Mouse (Mus musculus): Measurements from ENCODE around the gene Dimt1.
"Not testable (repeated sequence)": the region's sequence is repeated elsewhere in the genome, so short reads cannot be mapped to it uniquely, and the experiment has no call there.

Gene Dimt1

DNA sequence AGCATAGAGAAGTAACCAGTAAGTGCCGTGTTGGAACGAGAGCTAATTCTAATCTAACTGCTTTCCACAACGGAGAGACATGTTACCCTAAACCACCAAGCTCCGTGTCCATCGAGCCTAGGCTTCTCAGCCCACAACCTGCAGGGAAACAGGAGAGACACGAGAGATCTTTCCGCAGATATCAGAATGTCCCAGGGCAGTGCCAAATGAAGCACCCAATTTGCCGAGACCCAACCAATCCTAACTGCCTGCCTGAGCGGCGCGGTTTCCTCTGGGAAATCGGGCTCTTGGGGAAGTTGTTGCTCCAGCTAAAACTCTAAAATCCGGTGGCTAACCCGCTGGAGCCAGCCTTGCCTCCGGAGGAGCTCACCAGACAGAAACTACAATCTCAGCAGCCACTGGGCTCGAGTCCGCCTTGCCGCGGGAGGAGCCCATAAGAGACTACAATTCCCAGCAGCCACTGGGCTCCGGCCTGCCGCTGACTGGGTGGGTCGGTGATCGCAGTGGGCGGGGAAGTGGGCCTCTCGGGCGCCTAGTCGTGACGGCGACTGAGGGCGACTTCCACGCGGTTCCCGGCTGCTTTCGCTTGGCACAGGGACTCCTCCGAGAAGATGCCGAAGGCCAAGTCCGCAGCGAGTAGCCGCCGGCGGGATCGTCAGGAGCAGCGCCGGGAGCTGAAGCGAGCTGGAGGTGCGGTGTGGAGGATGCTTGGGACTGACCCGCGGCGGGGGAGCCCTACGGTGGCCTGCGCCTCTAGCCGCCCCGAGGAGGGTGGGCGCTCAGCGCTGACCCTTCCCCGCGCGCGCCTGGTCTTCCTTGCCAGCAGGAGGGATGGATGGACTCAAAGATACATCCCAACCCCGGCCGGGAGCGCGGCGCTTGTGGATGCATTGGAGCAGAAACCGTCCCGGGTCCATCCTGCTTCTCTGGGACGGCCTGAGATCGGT, at the start of gene Dimt1:
TSS of gene Dimt1 (plus strand) at position 534 of the 947 bp plus-strand sequence.
- peak; percentile 74 for DNase-seq (ENCODE audit: low spot score)

DNA sequence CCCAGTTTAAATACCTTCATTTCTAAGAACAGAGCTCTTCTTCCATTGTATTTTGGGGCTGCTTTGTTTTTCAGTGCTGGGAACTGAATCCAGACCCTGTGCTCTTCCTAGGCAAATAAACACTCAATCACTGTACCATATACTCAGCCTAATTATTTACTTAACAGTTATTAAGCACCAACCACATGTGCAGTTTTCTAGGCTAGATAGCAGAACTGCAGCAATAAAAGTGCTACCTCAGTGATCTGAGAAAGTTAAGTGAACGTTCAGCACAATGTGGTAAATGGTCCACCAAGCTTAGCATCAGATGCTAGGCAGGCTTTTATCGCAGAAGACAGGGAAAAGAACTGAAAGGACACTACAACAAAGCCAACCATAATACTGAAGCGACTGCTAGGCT, 42.3 kb upstream of the Dimt1 start:
- DNase-seq (ENCODE audit: low spot score), result no peak

DNA sequence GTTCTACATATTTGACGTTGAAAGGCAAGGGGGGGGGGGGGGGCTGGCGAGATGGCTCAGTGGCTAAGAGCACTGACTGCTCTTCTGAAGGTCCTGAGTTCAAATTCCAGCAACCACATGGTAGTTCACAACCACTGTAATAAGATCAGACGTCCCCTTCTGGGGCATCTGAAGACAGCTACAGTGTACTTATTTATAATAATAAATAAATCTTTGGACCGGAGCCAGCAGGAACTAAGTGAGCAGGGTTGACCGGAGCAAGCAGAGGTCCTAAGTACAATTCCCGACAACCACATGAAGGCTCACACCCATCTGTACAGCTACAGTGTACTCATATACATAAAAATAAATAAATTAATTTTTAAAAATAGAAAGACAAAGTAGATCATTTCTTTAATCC, 41.8 kb upstream of the Dimt1 start:
- DNase-seq (ENCODE audit: low spot score), result not testable (repeated sequence)

DNA sequence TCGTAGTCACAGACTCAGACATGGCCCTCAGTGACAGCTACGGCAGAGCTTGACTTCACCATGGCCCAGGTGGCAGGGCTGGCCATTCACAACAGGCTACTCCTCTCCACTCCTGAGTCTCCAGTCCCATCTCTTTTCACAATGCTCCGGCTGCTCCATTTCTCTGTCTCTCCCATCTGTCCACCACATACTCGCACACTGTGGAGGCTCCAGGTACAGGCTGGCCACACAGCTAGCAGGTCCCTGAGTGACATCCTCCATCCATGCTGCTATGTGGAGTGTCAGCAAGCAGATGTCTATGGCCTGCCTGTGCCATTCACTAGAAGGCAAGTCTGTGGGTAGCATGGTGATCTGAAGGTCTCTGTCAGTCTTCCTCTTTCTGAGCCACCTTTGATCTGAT, 39.7 kb upstream of the Dimt1 start:
- DNase-seq (ENCODE audit: low spot score), result no peak

DNA sequence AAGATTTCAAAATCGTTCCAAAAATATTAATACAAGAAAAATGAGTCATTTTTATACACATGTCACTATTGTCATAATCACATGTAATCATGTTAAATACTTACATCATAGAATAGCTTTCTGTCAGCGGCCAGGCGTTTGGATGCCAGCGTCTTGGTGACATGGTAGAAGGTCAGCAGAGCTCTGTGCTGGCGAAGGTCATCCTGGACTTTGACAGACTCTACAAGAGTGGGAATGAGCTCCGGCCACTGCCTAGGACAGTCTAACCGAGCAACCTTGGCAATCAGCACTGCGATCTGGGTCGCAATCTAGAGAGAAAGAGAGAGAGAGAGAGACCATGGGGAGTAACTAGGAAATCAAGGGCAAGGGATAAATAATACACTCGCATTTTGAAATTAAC, 36.8 kb upstream of the Dimt1 start:
- DNase-seq (ENCODE audit: low spot score), result no peak

DNA sequence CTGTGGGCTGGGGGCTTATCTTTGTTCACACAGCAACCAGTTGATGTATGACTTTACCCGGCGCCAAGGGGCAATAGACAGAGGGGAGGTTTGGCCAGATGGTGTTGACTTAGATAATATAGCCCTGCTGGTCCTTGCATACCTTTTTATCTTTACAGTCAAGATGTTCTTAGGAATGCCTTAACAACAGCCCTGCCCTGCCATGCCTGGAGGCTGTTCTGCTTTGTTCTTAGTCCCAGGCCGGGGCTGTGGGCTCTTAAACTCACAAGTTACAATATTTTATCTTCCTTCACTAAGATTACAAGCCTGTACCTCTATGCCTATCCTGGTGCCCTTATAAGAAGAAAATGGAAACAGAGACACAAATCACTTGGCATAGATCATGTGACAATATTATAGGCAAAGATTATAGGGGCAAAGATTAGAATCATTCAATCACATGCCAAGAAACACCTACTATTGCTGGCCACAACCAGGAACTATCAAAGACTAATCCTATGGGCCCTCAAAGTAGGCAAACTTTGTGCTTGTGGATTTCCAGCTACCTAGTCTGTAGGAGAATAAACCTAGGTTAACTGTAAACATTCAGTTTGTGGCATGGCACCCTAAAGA, 33.7 kb upstream of the Dimt1 start:
- no peak for DNase-seq (ENCODE audit: low spot score)

DNA sequence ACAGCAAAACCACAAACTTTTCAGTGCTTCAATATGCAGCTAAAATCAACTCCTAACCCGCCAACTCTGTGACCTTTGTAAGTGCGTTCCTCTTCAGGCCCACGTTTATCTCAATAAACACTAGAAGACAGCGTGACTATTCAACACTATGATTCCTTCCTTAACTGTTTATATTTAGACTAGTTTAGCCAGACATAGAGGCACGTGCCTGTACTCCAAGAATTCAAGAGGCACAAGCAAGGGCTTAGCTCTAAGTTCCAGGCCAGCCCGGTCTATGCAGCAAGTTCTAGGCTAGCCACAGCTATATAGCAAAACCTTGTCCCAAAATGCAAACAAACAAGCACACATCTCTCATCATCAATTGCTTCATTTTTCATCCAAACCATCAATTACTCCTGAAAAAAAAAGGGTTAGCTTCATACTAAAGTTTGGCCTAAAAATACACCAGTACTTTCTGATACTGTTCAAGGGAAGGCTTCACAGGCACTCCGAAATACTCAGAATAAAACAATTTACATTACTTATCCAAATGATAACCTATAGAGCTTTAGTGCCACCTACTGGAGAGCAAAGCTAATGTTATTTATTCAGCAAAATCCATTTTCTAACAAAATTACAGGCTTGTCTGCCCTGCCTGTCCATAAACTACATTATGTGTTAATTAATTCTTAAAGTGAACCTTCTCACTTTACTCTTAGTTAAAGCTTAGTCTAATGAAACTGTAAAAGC, 28.4 kb upstream of the Dimt1 start:
- DNase-seq (ENCODE audit: low spot score), result no peak

DNA sequence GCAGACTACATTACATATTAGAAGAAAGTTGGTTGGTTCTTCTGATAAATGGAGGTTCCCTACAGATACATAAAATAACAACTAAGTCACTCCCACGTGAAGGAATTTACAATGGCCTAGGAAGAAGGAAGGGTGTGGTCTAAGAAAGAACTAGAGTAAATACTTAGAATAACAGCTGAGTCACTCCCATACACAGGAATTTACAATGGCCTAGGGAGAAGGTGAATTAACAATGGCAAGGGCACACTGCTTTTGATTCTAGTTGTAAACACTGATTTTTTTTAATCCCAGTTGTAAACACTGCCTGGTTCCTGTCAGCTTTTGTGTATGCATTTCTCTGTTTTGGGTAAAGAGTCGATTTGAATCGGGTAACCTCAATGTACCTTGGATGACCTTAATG, 21.0 kb upstream of the Dimt1 start:
- DNase-seq (ENCODE audit: low spot score), result not testable (repeated sequence)

DNA sequence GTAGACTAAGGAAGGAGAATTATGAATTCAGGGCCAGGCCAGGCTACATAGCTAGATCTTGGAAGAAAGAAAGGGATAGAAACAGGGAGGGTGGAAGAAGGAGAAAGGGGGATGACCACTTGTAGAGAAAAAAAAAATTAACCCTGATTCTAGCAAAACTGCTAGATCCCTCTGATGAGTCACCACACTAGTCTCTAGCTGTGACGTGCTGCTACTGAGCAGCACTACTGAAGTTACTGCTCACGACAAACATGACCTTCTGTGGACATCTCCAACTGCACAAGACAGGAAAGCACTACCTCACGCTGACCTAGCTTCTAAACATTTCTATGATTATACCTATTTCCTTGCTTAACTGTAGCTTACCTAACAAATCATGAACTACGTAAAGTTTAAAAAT, 18.6 kb upstream of the Dimt1 start:
- no peak for DNase-seq (ENCODE audit: low spot score)

DNA sequence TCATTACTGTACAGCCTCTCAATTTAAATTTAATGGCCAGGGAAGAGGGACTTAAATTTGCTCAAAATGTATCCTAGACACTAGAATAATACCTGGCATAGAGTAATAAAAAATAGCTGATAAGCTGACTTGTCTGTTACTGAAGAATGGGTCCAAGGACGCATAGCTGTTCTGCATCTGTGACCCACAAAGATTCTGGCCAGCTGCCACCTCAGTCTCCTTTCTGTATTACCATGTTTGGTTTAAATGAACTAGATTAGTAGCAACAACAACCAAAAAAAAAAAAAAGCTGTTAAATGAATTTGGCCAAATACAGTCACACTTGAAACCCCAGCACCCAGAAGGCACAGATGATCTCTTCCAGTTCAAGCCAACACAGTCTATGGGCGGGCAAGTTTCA, 17.7 kb upstream of the Dimt1 start:
- no peak for DNase-seq (ENCODE audit: low spot score)

DNA sequence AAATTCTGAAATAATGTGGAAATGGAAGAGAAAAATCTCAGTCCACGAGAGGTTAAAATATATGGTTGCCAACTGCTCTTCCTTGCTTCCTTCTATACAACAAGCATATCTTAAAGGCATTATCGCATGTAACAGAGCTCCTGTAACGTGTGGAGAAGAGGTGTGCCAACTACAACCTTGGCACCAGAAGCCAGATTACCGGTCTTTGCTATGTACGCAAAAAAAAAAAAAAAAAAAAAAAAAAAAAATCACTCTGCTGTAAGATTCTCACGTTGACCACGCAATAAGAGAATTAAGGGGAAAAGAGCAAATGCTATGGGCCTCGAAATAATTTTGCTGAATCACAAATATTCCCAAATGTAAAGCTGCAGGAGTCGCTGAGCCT, 11.1 kb upstream of the Dimt1 start:
- DNase-seq (ENCODE audit: low spot score), result no peak

DNA sequence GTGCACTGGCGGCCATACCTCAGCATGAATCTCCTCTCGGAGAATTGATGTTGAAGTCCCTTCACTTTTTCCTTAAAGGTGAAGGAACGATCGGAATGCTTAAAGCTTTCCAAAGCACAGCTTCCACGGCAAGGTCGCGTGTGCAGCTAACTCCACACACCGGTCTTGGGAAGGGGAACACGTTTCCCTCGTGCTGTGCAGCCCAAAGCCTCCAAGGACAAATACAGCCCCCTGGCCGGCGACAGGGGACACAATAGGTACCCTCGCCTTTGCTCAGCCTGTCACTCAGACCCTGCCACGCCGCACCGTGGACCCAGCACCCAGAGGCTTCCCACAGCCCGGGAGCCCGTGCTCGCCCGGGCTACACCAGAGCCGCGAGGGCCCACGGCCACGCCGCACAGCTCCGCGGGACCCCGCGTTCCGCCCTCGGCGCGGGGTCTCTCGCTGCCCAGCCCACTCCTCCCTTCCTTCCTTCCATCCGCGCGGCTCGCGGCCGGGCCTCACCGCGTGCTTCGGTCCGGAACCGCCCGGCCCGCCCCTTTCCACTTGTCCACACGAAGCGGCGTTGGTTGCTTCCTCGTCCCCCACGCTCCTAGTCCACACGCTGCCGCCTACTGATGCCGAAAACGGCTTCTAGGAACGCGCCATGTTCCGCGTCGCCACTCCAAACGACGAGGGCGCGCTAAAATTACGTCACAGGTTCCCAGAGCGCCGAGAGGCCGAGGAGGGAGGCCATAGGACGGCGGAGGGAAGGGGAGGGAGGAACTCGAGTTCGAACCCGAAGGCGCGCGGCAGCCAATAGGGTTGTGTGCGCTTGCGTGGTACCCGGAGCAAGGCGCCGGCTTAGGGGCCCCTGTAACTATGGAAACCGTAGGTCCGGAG, 10.4 kb upstream of the Dimt1 start, which contains the start of gene Ipo11:
TSS of gene Ipo11 (minus strand) at position 703 of the 882 bp plus-strand sequence.
- DNase-seq (ENCODE audit: low spot score), result peak; percentile 56

DNA sequence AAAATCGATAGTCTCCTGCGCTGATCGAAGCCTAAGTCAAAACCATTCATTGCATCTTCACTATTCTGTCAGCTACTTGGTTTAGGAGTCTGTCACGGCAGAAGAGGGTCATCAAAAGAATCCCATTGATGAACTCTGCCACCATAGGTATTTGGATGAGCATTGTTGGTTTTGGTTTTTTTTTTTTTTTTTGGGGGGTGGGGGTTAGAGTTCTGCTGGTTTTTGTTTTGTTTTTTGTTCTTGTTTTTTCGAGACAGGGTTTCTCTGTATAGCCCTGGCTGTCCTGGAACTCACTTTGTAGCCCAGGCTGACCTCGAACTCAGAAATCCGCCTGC, 9.8 kb upstream of the Dimt1 start:
- DNase-seq (ENCODE audit: low spot score), result no peak

DNA sequence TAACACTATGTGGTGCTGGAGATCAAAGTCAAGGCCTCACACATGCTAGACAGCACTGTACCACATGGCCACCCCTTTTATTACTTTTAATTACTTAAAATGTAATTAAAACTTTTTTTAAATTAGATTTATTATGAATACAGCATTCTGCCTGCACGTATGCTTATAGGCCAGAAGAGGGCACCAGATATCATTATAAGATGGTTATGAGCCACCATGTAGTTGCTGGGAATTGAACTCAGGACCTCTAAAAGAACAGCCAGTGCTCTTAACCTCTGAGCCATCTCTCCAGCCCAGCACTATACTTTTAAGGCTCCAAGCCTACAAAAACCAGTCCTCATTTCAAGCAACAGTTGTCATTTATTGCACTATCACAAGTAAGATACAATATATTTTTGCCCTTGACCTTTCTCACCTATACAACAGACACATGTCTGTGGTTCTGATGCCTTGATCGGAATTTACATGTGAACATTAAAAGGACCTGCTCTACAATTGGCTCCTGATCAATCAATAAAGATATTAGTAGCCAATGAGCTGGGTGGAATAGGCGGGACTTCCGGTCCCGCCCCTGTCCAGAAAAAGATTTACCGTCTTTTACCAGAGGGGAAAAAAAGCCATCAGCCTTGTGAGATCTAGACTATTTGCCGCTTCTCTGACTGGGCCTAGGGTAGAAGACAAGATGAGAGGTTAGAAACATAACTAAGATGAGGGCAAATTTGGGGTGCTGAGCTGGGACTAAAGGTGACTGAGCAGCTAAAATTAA, 5.5 kb upstream of the Dimt1 start:
- DNase-seq (ENCODE audit: low spot score), result no peak

DNA sequence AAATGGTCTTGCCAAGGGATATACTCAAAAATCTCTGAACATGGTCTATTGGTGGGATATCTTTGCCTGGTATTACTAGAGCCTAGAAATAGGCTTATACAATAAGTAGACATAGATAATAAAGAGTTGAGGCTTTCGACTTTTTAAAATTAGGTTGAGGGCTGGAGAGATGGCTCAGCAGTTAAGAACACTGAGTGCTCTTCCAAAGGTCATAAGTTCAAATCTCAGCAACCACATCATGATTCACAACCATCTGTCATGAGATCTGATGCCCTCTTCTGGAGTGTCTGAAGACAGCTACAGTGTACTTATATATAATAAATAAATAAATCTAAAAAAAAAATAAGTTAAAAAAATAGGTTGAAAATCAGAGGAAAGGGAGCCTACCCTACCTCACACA, 4.2 kb upstream of the Dimt1 start:
- DNase-seq (ENCODE audit: low spot score), result no peak

DNA sequence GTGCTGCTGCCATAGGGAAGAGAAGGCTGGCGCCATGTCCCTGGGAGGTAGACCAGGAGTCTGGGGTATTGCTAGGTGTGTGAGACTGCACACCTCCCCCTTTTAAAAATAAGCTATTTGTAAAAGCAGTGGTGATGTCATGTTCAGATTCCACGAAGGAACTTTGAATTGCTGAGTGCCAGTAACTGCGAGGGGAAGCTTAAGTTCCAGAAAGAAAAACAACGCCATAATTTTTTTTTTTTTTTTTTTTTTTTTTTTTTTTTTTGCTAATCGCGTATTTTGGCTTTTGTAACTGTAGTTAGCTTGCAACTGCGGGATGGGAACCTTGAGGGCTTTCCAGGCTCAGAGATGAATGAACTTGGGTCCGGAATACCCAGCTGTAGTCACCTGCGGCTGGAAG, 1.4 kb upstream of the Dimt1 start:
- DNase-seq (ENCODE audit: low spot score), result no peak

DNA sequence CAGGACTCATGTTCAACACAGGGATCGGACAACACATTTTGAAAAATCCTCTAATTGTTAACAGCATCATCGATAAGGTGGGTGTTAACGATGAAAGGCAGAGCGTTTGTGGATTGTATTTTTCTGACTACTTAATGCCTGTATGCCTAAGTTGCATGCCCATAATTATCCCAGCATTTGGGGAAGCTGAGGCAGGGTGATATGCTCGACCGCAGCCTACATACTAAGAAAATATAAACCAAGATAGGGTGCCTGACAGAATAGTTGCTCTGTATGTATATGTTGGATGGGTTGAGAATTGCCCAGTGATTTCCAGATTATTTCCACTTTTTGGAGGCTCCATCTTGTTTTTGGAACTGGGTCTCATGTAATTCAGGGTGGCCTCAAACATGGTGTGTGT, 656 bp downstream of the Dimt1 start:
- DNase-seq (ENCODE audit: low spot score), result no peak

DNA sequence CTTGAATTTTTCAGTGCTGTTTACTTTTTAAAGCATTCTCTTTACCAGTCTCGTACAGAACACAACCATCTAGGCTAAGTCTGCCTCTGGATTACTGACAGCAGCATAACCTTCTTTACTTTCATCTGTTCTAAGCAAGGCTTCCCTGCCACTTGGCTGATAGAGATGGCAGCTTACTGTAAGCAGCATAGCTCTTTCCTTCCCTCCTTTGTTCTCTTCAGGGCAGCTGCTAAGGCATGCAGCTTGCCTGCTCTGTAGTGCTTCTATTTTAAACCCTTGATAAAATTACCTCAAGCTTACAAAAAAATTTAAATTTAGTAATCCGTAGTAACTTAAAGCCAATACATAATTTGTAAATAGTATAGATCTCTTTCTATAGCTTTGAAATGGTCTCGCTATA, 8.0 kb downstream of the Dimt1 start:
- DNase-seq (ENCODE audit: low spot score), result no peak

DNA sequence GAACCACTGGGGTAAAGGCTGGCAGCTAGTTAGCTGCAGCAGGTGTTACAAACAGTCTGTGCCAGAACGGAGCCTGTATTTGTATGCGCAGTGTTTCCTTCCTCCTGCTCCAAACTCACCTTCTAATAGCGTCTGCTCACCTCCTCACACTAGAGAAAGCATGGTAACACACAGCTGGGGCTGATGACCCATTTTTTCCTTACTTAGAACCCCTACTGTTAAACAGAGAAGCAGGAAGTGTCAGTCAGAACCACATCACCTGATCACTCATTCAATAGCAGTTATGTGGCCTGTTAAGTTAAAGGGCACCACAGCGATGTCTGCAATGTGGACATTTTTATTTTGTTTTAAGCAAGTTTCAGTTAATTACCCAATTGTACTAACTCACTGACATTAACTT, 10.6 kb downstream of the Dimt1 start:
- no peak for DNase-seq (ENCODE audit: low spot score)

DNA sequence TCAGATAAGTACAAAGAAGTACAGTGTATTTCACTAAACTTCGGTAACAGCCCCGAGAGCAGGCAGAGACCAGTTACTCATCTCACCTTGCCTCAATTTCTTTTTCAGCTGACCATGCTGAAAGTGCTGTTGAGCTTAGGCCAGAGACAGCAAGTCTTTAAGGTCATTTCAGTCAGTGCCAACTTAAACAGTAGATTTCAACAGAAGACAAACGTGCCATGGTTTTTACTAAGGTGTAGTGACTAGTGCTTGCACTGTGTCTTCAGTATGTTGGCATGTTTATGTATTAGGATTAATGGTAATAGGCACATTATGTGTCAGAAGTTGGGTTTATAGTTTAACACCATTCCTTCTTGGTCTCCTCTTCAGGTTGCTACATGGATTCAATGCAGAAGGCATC, 11.4 kb downstream of the Dimt1 start:
- no peak for DNase-seq (ENCODE audit: low spot score)

DNA sequence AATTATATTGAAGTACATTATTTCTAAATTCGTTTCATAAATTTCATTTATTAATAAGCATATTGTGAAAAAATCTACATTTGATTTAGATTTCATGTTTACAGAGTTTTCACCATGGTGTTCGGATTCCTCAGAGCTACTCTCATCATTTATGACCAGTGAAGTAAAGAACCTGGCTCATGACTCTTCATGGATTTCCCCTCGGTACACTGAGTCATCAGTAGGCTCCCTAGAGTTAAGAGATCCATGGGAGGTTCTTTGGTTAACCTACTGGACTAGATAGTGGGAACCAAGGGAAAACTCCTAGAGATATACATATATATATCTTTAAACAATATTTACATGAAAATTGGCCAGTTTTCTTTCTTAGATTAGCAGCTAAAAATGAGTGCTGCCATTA, 13.6 kb downstream of the Dimt1 start:
- DNase-seq (ENCODE audit: low spot score), result no peak

Measured in ovary, postnatal 10 days (tissue).